Mouse (Mus musculus): ENCODE results near the gene Pcsk2.

Pcsk2 gene

GRCm38 (mm10) chr2:143646001-143646400, 100.0 kb downstream of the Pcsk2 start:
- DNase-seq, result peak; percentile 72

GRCm38 (mm10) chr2:143654621-143655020, 108.7 kb downstream of the Pcsk2 start:
- no peak for DNase-seq

- DNase-seq, result peak; percentile 49
Observed at GRCm38 (mm10) chr2:143656968-143657367, 111.0 kb downstream of the Pcsk2 start.

- no peak for DNase-seq
Observed at GRCm38 (mm10) chr2:143666785-143667184, 120.8 kb downstream of the Pcsk2 start.

- no peak for DNase-seq
Observed at GRCm38 (mm10) chr2:143677869-143678268, 131.9 kb downstream of the Pcsk2 start.

- no peak for DNase-seq
Observed at GRCm38 (mm10) chr2:143679513-143679912, 133.6 kb downstream of the Pcsk2 start.

- peak; percentile 79 for DNase-seq
Observed at GRCm38 (mm10) chr2:143681873-143682555, 136.1 kb downstream of the Pcsk2 start.

GRCm38 (mm10) chr2:143683513-143683912, 137.6 kb downstream of the Pcsk2 start:
- no peak for DNase-seq

GRCm38 (mm10) chr2:143691244-143691643, 145.3 kb downstream of the Pcsk2 start:
- no peak for DNase-seq

- no peak for DNase-seq
Observed at GRCm38 (mm10) chr2:143696026-143696557, 150.1 kb downstream of the Pcsk2 start.

GRCm38 (mm10) chr2:143696704-143697103, 150.7 kb downstream of the Pcsk2 start:
- no peak for DNase-seq

- DNase-seq, result peak; percentile 90
Observed at GRCm38 (mm10) chr2:143701141-143701540, 155.2 kb downstream of the Pcsk2 start.

GRCm38 (mm10) chr2:143702931-143703344, 157.0 kb downstream of the Pcsk2 start:
- DNase-seq, result no peak

- peak; percentile 69 for DNase-seq
Observed at GRCm38 (mm10) chr2:143708205-143708604, 162.2 kb downstream of the Pcsk2 start.

GRCm38 (mm10) chr2:143709249-143709648, 163.3 kb downstream of the Pcsk2 start:
- peak; percentile 64 for DNase-seq

GRCm38 (mm10) chr2:143709979-143710378, 164.0 kb downstream of the Pcsk2 start:
- DNase-seq, result no peak

GRCm38 (mm10) chr2:143711886-143712285, 165.9 kb downstream of the Pcsk2 start:
- peak; percentile 77 for DNase-seq

- no peak for DNase-seq
Observed at GRCm38 (mm10) chr2:143712901-143713300, 166.9 kb downstream of the Pcsk2 start.

- DNase-seq, result no peak
Observed at GRCm38 (mm10) chr2:143713902-143714301, 167.9 kb downstream of the Pcsk2 start.

GRCm38 (mm10) chr2:143715110-143715509, 169.2 kb downstream of the Pcsk2 start:
- DNase-seq, result no peak

- no peak for DNase-seq
Observed at GRCm38 (mm10) chr2:143723231-143723630, 177.3 kb downstream of the Pcsk2 start.

- DNase-seq, result no peak
Observed at GRCm38 (mm10) chr2:143724101-143724500, 178.1 kb downstream of the Pcsk2 start.

- no peak for DNase-seq
Observed at GRCm38 (mm10) chr2:143724720-143725119, 178.8 kb downstream of the Pcsk2 start.

- peak; percentile 82 for DNase-seq
Observed at GRCm38 (mm10) chr2:143732501-143732900, 186.5 kb downstream of the Pcsk2 start.

GRCm38 (mm10) chr2:143735442-143735841, 189.5 kb downstream of the Pcsk2 start:
- DNase-seq, result no peak

All from cerebellum, adult 9-10 months (tissue).